Mouse (Mus musculus) olfactory bulb, adult 2 months (tissue): ENCODE results near the gene Cog3.

Experiments
- CTCF ChIP-seq: fragments of 200-500 bp; IDR thresholded peaks from 2 replicates; pipeline ENCODE4 v1.5.1; 2012; ENCODE audit warnings: low read depth, mild to moderate bottlenecking, low read length, moderate library complexity; ENCODE audit not compliant: insufficient read depth
- POLR2A ChIP-seq: fragments of 200-500 bp; IDR thresholded peaks from 2 replicates; pipeline ENCODE4 v1.6.1; 2012; ENCODE audit warnings: mild to moderate bottlenecking, low read depth, low read length, moderate library complexity; ENCODE audit not compliant: insufficient read depth

GRCm38 (mm10) chr14:75665430-75666180 lies 88.7 kb downstream of the Cog3 start:
- TF ChIP-seq CTCF (no peak), POLR2A (no peak)
